Mouse (Mus musculus): Measurements from ENCODE around the gene Ggt1. TPM values are rescaled to one million over a fixed set of nuclear protein-coding genes. Genes with fewer than 3 reads are reported as not detected.

Gene Ggt1
- polyA plus RNA-seq, 1 experiment from 2014 or later: 12.4 TPM

GRCm38 (mm10) chr10:75555557-75555956 is 5.8 kb upstream of the Ggt1 start:
- Histone ChIP-seq H3K27me3 (replicated peaks; ENCODE audit: control insufficient read depth, insufficient read depth, low read length) (peaks cover 16% of the 10 kb centered on the region), H3K36me3 (ENCODE audit: control insufficient read depth, insufficient read depth, low read length) (no peaks in the 10 kb centered on the region), H3K9me3 (ENCODE audit: control insufficient read depth, low read length) (no peaks in the 10 kb centered on the region), H3K9ac (ENCODE audit: low read length) (no peak overlapping the region), H3K27ac (ENCODE audit: low read depth) (no peak overlapping the region), H3K4me3 (ENCODE audit: low read depth, low read length) (no peak overlapping the region), H3K4me2 (ENCODE audit: low read length) (no peak overlapping the region), H3K4me1 (replicated peaks; ENCODE audit: control insufficient read depth, insufficient read depth, low read length) (peaks cover 19% of the 10 kb centered on the region)
- WGBS: 81% methylated on average over 6 of the region's 6 CpGs
- ATAC-seq (replicated peaks; ENCODE audit: low FRiP score, low TSS enrichment, low read depth): no peak
- DNase-seq (ENCODE audit: low spot score): no peak

DNA sequence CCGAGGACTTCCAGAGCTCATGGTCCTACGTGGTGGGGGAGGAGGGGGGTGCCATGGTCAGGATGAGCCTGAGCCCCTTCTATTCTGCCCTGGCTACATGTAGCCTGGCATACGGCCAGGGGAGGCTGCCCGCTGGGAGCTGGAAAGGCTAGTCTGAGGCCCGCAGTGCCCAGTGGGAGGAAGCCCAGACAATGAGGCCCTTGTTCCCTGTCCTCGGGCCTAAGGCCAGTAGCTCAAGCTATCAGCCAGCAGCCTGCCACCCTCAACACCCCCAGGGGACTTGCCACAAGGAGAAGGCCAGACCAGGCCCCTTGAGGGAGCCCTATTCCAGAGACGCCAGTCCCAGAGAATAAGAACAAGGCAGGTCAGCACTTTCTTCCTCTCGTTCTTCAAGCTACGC is 5.4 kb upstream of the Ggt1 start:
- Histone ChIP-seq H3K36me3 (ENCODE audit: control insufficient read depth, insufficient read depth, low read length) (no peaks in the 10 kb centered on the region), H3K27ac (ENCODE audit: low read depth) (no peak overlapping the region), H3K27me3 (replicated peaks; ENCODE audit: control insufficient read depth, insufficient read depth, low read length) (peaks cover 20% of the 10 kb centered on the region), H3K9ac (ENCODE audit: low read length) (no peak overlapping the region), H3K4me2 (ENCODE audit: low read length) (no peak overlapping the region), H3K4me1 (replicated peaks; ENCODE audit: control insufficient read depth, insufficient read depth, low read length) (peaks cover 17% of the 10 kb centered on the region), H3K4me3 (ENCODE audit: low read depth, low read length) (no peak overlapping the region), H3K9me3 (ENCODE audit: control insufficient read depth, low read length) (no peaks in the 10 kb centered on the region)
- DNase-seq (ENCODE audit: low spot score): no peak
- WGBS: 67% methylated on average over 9 of the region's 9 CpGs
- no peak for ATAC-seq (replicated peaks; ENCODE audit: low FRiP score, low TSS enrichment, low read depth)

DNA sequence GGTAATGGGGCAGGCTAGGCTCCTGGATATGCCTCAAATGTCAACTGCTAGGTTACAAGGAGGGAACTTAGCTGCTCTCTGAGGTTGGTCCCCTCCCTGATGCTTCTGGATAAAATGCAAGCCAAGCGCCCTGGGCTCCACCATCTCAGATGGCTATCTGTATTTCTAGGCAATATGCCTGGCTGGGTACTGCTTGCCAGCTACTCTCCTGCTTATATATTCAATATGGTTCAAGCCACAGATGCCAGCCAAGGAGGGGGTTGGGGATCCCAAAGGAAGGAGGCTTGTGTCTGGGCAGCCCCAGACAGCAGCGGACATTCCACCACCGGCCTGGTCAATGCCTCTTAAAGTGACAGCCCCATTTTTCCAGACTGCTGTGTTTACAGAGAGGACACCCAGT is 2.9 kb upstream of the Ggt1 start:
- Histone ChIP-seq H3K4me1 (replicated peaks; ENCODE audit: control insufficient read depth, insufficient read depth, low read length) (peaks cover 9% of the 10 kb centered on the region; the same call in 1 of the 2 replicates), H3K4me2 (ENCODE audit: low read length) (no peak overlapping the region), H3K36me3 (ENCODE audit: control insufficient read depth, insufficient read depth, low read length) (no peaks in the 10 kb centered on the region), H3K27ac (ENCODE audit: low read depth) (no peak overlapping the region), H3K4me3 (ENCODE audit: low read depth, low read length) (no peak overlapping the region), H3K27me3 (replicated peaks; ENCODE audit: control insufficient read depth, insufficient read depth, low read length) (peaks cover 29% of the 10 kb centered on the region), H3K9ac (ENCODE audit: low read length) (no peak overlapping the region), H3K9me3 (ENCODE audit: control insufficient read depth, low read length) (no peaks in the 10 kb centered on the region)
- DNase-seq (ENCODE audit: low spot score) (no peak), ATAC-seq (replicated peaks; ENCODE audit: low FRiP score, low TSS enrichment, low read depth) (no peak)
- 26% methylated on average over 3 of the region's 3 CpGs for WGBS

GRCm38 (mm10) chr10:75559041-75559675 is 2.2 kb upstream of the Ggt1 start:
- H3K27me3 ChIP-seq (replicated peaks; ENCODE audit: control insufficient read depth, insufficient read depth, low read length): peaks cover 29% of the 10 kb centered on the region
- peak overlapping the region; percentile 99 for H3K4me2 ChIP-seq (ENCODE audit: low read length)
- 3% methylated on average over 14 of the region's 14 CpGs for WGBS
- no peaks in the 10 kb centered on the region for H3K9me3 ChIP-seq (ENCODE audit: control insufficient read depth, low read length)
- H3K36me3 ChIP-seq (ENCODE audit: control insufficient read depth, insufficient read depth, low read length): no peaks in the 10 kb centered on the region
- peaks cover 9% of the 10 kb centered on the region; the same call in 1 of the 2 replicates for H3K4me1 ChIP-seq (replicated peaks; ENCODE audit: control insufficient read depth, insufficient read depth, low read length)
- DNase-seq (ENCODE audit: low spot score) (no peak), ATAC-seq (replicated peaks; ENCODE audit: low FRiP score, low TSS enrichment, low read depth) (no peak)
- peak overlapping the region; percentile 58 for H3K4me3 ChIP-seq (ENCODE audit: low read depth, low read length)
- H3K9ac ChIP-seq (ENCODE audit: low read length): no peak overlapping the region; the same call in 1 of the 2 replicates
- H3K27ac ChIP-seq (ENCODE audit: low read depth): no peak overlapping the region

DNA sequence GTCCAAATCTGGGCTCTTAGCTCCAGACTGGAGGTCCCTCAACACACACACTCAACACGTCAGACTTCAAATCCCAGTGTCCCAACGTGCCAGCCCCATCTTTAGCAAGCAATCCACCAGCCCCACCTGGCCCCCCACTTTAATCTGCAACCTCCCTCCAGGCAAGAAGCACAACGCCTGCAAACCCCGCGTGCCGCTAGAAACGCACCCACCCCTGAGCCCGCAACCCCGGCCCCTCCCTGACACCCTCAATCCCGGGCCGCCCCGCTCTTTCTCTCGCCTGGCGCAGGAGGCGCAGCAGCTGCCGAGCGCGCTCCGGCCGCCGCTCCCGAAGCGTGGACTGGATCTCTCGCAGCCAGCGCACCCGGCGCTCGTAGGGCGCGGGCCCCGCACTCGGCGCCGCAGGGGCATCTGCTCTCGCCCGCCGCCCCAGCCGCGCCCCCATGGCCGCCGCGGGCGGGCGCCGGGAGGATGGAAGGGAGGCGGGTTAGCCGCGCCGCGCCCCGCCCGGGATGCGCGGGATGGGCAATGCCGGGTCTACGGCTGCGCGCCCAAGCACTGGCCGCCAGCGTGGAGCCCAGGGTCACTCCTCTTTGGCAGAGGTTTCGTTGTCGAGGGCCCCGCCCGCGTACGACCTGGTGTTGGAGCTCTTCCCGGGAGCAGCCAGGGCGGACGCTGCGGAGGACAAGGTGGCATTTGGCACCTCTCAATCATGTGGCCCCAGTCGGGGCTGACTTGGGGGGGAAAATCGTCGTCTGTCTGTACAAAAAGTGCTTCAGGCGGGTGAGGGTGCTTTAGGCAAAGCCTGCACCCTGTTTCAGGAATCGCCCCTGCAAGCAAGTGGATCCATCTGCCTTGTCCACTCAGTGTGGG is 1.5 kb upstream of the Ggt1 start, which contains the start of gene Lrrc75b:
Gene Lrrc75b, minus strand, starts transcription at position 655 of the 873 bp plus-strand sequence.
- H3K4me3 ChIP-seq (ENCODE audit: low read depth, low read length): peak within 1 kb of the TSS; percentile 58
- 1% methylated on average over 74 of the region's 75 CpGs for WGBS
- no peak within 1 kb of the TSS for H3K27ac ChIP-seq (ENCODE audit: low read depth)
- peaks cover 9% of the 10 kb centered on the region; the same call in 1 of the 2 replicates for H3K4me1 ChIP-seq (replicated peaks; ENCODE audit: control insufficient read depth, insufficient read depth, low read length)
- ATAC-seq (replicated peaks; ENCODE audit: low FRiP score, low TSS enrichment, low read depth) (peak; percentile 56; the same call in 1 of the 2 replicates), DNase-seq (ENCODE audit: low spot score) (no peak)
- H3K9me3 ChIP-seq (ENCODE audit: control insufficient read depth, low read length): no peaks in the 10 kb centered on the region
- peak within 1 kb of the TSS; percentile 99 for H3K4me2 ChIP-seq (ENCODE audit: low read length)
- peak within 1 kb of the TSS; percentile 51 for H3K9ac ChIP-seq (ENCODE audit: low read length)
- H3K36me3 ChIP-seq (ENCODE audit: control insufficient read depth, insufficient read depth, low read length): no peaks in the 10 kb centered on the region
- peaks cover 29% of the 10 kb centered on the region for H3K27me3 ChIP-seq (replicated peaks; ENCODE audit: control insufficient read depth, insufficient read depth, low read length)

DNA sequence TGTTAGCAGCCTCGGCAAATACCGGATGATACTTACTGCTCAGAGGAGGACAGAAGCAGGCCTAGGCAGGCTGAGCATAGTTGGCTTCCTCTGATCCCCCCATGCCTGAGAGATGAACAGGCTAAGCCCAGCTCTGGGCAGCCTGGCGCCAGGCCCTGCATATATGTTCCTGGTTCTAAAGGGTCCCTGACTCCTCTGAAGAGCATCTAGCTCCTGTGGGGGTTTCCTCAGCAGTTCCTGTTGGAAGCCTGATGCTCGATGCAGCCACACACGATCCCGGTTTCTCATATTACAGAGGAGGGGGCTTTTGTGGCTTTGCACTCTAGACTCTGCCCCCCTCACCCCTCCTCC is 880 bp upstream of the Ggt1 start:
- H3K4me1 ChIP-seq (replicated peaks; ENCODE audit: control insufficient read depth, insufficient read depth, low read length): peaks cover 9% of the 10 kb centered on the region; the same call in 1 of the 2 replicates

DNA sequence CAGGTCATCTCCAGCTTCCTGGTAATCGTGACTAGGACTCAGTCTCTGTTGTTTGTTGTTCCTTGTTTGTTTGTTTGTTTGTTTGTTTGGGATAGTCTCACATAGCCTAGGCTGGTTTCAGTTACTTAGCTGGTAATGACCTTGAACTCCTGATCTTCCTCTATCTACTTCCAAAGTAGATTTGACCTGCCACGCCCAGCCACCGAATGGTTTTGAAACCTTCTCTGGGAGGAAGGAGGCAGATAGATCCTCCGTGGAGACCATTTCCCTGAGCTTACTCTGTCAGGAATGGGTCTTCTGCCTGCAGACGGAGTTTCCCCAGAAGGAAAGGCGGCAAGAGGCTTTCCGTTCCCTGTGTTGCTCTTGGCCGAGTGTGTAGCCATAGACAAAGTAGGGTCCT is 1.2 kb downstream of the Ggt1 start:
- no peak overlapping the region for H3K4me3 ChIP-seq (ENCODE audit: low read depth, low read length)
- DNase-seq (ENCODE audit: low spot score) (no peak), ATAC-seq (replicated peaks; ENCODE audit: low FRiP score, low TSS enrichment, low read depth) (no peak)
- no peaks in the 10 kb centered on the region for H3K36me3 ChIP-seq (ENCODE audit: control insufficient read depth, insufficient read depth, low read length)
- WGBS: 83% methylated on average over 8 of the region's 8 CpGs
- H3K4me2 ChIP-seq (ENCODE audit: low read length): no peak overlapping the region
- H3K27me3 ChIP-seq (replicated peaks; ENCODE audit: control insufficient read depth, insufficient read depth, low read length): peaks cover 29% of the 10 kb centered on the region
- no peak overlapping the region for H3K27ac ChIP-seq (ENCODE audit: low read depth)
- no peaks in the 10 kb centered on the region for H3K9me3 ChIP-seq (ENCODE audit: control insufficient read depth, low read length)
- H3K4me1 ChIP-seq (replicated peaks; ENCODE audit: control insufficient read depth, insufficient read depth, low read length): peaks cover 9% of the 10 kb centered on the region; the same call in 1 of the 2 replicates
- no peak overlapping the region for H3K9ac ChIP-seq (ENCODE audit: low read length)

More for the DNA sequence above, 880 bp upstream of the Ggt1 start:
- ATAC-seq (replicated peaks; ENCODE audit: low FRiP score, low TSS enrichment, low read depth) (0 out of 2 replicates have a peak, but pooled peaks have one; percentile 25), DNase-seq (ENCODE audit: low spot score) (no peak)
- Histone ChIP-seq H3K4me3 (ENCODE audit: low read depth, low read length) (peak overlapping the region; percentile 58), H3K9ac (ENCODE audit: low read length) (peak overlapping the region; percentile 51; the same call in 1 of the 2 replicates), H3K4me2 (ENCODE audit: low read length) (peak overlapping the region; percentile 99), H3K27ac (ENCODE audit: low read depth) (no peak overlapping the region), H3K36me3 (ENCODE audit: control insufficient read depth, insufficient read depth, low read length) (no peaks in the 10 kb centered on the region), H3K27me3 (replicated peaks; ENCODE audit: control insufficient read depth, insufficient read depth, low read length) (peaks cover 29% of the 10 kb centered on the region), H3K9me3 (ENCODE audit: control insufficient read depth, low read length) (no peaks in the 10 kb centered on the region)
- WGBS: 22% methylated on average over 6 of the region's 6 CpGs

GRCm38 (mm10) chr10:75564687-75565265 is 3.4 kb downstream of the Ggt1 start:
- DNase-seq (ENCODE audit: low spot score): no peak
- Histone ChIP-seq H3K4me3 (ENCODE audit: low read depth, low read length) (no peak overlapping the region), H3K9me3 (ENCODE audit: control insufficient read depth, low read length) (no peaks in the 10 kb centered on the region), H3K36me3 (ENCODE audit: control insufficient read depth, insufficient read depth, low read length) (no peaks in the 10 kb centered on the region), H3K4me2 (ENCODE audit: low read length) (no peak overlapping the region), H3K27me3 (replicated peaks; ENCODE audit: control insufficient read depth, insufficient read depth, low read length) (peaks cover 21% of the 10 kb centered on the region), H3K4me1 (replicated peaks; ENCODE audit: control insufficient read depth, insufficient read depth, low read length) (no peaks in the 10 kb centered on the region), H3K27ac (ENCODE audit: low read depth) (no peak overlapping the region), H3K9ac (ENCODE audit: low read length) (no peak overlapping the region)
- WGBS: 86% methylated on average over 12 of the region's 12 CpGs
- no peak for ATAC-seq (replicated peaks; ENCODE audit: low FRiP score, low TSS enrichment, low read depth)

Data from intestine, embryonic 14.5 days (tissue).